Mouse (Mus musculus): ENCODE data around the gene Pld5. TPM values are rescaled to one million over a fixed set of nuclear protein-coding genes. Genes with fewer than 3 reads are reported as not detected.

Pld5 gene
- polyA plus RNA-seq, 1 experiment from 2014 or later: 0.06 TPM

DNA sequence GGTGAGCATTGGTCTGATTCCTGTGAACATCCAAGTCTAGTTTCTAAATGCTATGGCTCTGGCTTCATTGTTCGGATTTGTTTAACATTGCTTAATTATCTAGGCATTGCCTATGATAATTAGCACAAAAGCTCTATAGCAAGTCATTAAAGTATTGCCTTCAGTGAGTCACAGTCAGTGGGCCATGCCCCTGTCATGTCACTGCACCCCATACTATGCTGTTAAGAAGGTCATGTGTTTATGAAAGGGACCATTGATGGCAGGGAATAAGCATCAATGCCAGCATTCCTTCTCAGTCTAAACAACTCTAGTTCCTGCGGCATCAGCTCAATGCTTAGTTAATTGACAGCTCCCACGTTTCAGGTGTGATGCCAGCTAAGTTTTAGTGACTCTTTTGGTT, 239.1 kb downstream of the Pld5 start:
- Histone ChIP-seq H3K27me3 (ENCODE audit: control insufficient read depth, insufficient read depth, low read depth, low read length) (no peaks in the 10 kb centered on the region), H3K27ac (ENCODE audit: low read length) (no peak overlapping the region), H3K4me2 (ENCODE audit: low read depth, low read length) (no peak overlapping the region), H3K36me3 (ENCODE audit: control insufficient read depth, insufficient read depth) (no peaks in the 10 kb centered on the region), H3K9me3 (replicated peaks; ENCODE audit: control insufficient read depth, low read length) (no peaks in the 10 kb centered on the region), H3K4me1 (ENCODE audit: control insufficient read depth, low read depth, low read length) (no peaks in the 10 kb centered on the region), H3K4me3 (ENCODE audit: low read depth, low read length) (no peak overlapping the region), H3K9ac (ENCODE audit: low read depth, low read length) (no peak overlapping the region)
- WGBS (ENCODE audit: insufficient replicate concordance): 51% methylated on average over 3 of the region's 3 CpGs
- no peak for ATAC-seq (ENCODE audit: low read depth)

- ATAC-seq (ENCODE audit: low read depth): no peak
- Histone ChIP-seq H3K36me3 (ENCODE audit: control insufficient read depth, insufficient read depth) (no peaks in the 10 kb centered on the region), H3K4me3 (ENCODE audit: low read depth, low read length) (no peak overlapping the region), H3K9me3 (replicated peaks; ENCODE audit: control insufficient read depth, low read length) (no peaks in the 10 kb centered on the region), H3K9ac (ENCODE audit: low read depth, low read length) (no peak overlapping the region), H3K27me3 (ENCODE audit: control insufficient read depth, insufficient read depth, low read depth, low read length) (no peaks in the 10 kb centered on the region), H3K4me1 (ENCODE audit: control insufficient read depth, low read depth, low read length) (no peaks in the 10 kb centered on the region), H3K27ac (ENCODE audit: low read length) (no peak overlapping the region), H3K4me2 (ENCODE audit: low read depth, low read length) (no peak overlapping the region)
- 58% methylated on average over 6 of the region's 6 CpGs for WGBS (ENCODE audit: insufficient replicate concordance)
These were observed 240.4 kb downstream of the Pld5 start for GRCm38 (mm10) chr1:176034699-176035098.

DNA sequence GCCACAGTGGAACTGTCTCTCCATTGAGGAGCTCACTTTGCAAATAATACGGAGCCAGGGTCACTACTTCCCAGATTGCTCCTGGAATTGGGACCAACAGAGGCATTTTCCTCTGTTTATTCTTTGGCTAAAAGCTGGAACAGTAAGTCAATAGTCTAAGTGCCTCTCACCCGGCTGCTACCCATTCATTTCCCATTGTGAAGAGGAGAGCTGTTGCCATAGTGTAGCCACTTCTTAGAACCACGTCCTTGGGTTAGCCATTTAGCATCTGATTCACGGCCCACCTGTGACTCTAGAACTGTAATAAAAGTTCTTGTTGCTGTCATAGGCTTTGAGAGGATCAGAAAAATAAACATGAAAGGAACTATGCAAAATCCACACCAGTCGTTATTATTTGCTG, 241.4 kb downstream of the Pld5 start:
- no peak for ATAC-seq (ENCODE audit: low read depth)
- H3K4me1 ChIP-seq (ENCODE audit: control insufficient read depth, low read depth, low read length): no peaks in the 10 kb centered on the region
- H3K27ac ChIP-seq (ENCODE audit: low read length): no peak overlapping the region
- H3K9ac ChIP-seq (ENCODE audit: low read depth, low read length): no peak overlapping the region
- WGBS (ENCODE audit: insufficient replicate concordance): 57% methylated on average over 5 of the region's 5 CpGs
- H3K27me3 ChIP-seq (ENCODE audit: control insufficient read depth, insufficient read depth, low read depth, low read length): no peaks in the 10 kb centered on the region
- H3K4me3 ChIP-seq (ENCODE audit: low read depth, low read length): no peak overlapping the region
- H3K36me3 ChIP-seq (ENCODE audit: control insufficient read depth, insufficient read depth): no peaks in the 10 kb centered on the region
- H3K4me2 ChIP-seq (ENCODE audit: low read depth, low read length): no peak overlapping the region
- H3K9me3 ChIP-seq (replicated peaks; ENCODE audit: control insufficient read depth, low read length): no peaks in the 10 kb centered on the region

DNA sequence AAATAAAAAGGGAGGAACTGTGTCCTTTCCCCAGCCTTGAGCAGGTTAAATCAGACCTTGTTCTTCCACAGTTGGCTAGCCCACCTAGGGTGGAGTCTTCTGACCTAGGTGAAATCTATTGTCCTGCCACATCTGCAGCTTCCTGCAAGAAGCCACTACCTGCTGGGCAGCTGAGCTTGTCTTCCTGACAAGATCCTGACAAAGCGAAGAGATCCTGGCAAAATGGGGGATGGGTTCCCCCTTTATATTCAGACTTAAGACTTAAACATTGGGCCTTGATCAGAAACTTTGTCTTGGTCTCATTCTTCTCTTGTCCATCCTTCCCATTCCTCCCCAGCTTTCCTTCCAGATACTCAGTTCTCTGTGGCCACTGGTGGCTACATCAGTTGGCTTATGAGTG, 246.0 kb downstream of the Pld5 start:
- H3K4me1 ChIP-seq (ENCODE audit: control insufficient read depth, low read depth, low read length): no peaks in the 10 kb centered on the region
- no peak overlapping the region for H3K4me3 ChIP-seq (ENCODE audit: low read depth, low read length)
- no peak overlapping the region for H3K9ac ChIP-seq (ENCODE audit: low read depth, low read length)
- H3K4me2 ChIP-seq (ENCODE audit: low read depth, low read length): no peak overlapping the region
- no peaks in the 10 kb centered on the region for H3K27me3 ChIP-seq (ENCODE audit: control insufficient read depth, insufficient read depth, low read depth, low read length)
- ATAC-seq (ENCODE audit: low read depth): no peak
- whole genome bisulfite sequencing (ENCODE audit: insufficient replicate concordance): 73% methylated on average over 1 of the region's 1 CpGs
- H3K36me3 ChIP-seq (ENCODE audit: control insufficient read depth, insufficient read depth): no peaks in the 10 kb centered on the region
- no peaks in the 10 kb centered on the region for H3K9me3 ChIP-seq (replicated peaks; ENCODE audit: control insufficient read depth, low read length)
- H3K27ac ChIP-seq (ENCODE audit: low read length): no peak overlapping the region

GRCm38 (mm10) chr1:176028397-176028796, 246.7 kb downstream of the Pld5 start:
- no peaks in the 10 kb centered on the region for H3K27me3 ChIP-seq (ENCODE audit: control insufficient read depth, insufficient read depth, low read depth, low read length)
- H3K36me3 ChIP-seq (ENCODE audit: control insufficient read depth, insufficient read depth): no peaks in the 10 kb centered on the region
- WGBS (ENCODE audit: insufficient replicate concordance): 50% methylated on average over 3 of the region's 3 CpGs
- H3K9me3 ChIP-seq (replicated peaks; ENCODE audit: control insufficient read depth, low read length): no peaks in the 10 kb centered on the region
- no peak overlapping the region for H3K27ac ChIP-seq (ENCODE audit: low read length)
- no peak overlapping the region for H3K4me3 ChIP-seq (ENCODE audit: low read depth, low read length)
- no peak overlapping the region for H3K9ac ChIP-seq (ENCODE audit: low read depth, low read length)
- no peak for ATAC-seq (ENCODE audit: low read depth)
- H3K4me2 ChIP-seq (ENCODE audit: low read depth, low read length): no peak overlapping the region
- no peaks in the 10 kb centered on the region for H3K4me1 ChIP-seq (ENCODE audit: control insufficient read depth, low read depth, low read length)

DNA sequence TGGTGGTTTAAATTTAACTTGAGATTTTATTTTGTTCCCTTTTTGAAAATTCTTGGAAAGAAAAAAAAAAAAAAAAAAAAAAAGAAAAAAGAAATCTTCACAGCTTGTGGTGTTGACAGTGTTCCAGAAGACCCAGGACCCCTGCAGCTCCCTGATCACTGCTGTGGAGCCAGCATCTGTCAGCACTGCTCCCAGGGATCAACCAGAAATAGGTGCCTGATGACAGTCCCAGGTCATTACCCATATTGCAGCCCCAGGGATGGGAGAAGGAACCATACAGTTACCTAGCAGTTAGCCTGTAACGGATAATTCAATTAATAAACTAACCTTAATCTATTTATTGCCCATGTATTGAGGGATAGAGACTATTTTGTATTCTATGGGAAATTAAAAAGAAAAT, 250.6 kb downstream of the Pld5 start:
- no peak overlapping the region for H3K4me3 ChIP-seq (ENCODE audit: low read depth, low read length)
- H3K36me3 ChIP-seq (ENCODE audit: control insufficient read depth, insufficient read depth): no peaks in the 10 kb centered on the region
- H3K4me2 ChIP-seq (ENCODE audit: low read depth, low read length): no peak overlapping the region
- H3K27ac ChIP-seq (ENCODE audit: low read length): no peak overlapping the region
- no peak for ATAC-seq (ENCODE audit: low read depth)
- WGBS (ENCODE audit: insufficient replicate concordance): 61% methylated on average over 1 of the region's 1 CpGs
- H3K4me1 ChIP-seq (ENCODE audit: control insufficient read depth, low read depth, low read length): no peaks in the 10 kb centered on the region
- H3K9ac ChIP-seq (ENCODE audit: low read depth, low read length): no peak overlapping the region
- no peaks in the 10 kb centered on the region for H3K9me3 ChIP-seq (replicated peaks; ENCODE audit: control insufficient read depth, low read length)
- H3K27me3 ChIP-seq (ENCODE audit: control insufficient read depth, insufficient read depth, low read depth, low read length): no peaks in the 10 kb centered on the region

DNA sequence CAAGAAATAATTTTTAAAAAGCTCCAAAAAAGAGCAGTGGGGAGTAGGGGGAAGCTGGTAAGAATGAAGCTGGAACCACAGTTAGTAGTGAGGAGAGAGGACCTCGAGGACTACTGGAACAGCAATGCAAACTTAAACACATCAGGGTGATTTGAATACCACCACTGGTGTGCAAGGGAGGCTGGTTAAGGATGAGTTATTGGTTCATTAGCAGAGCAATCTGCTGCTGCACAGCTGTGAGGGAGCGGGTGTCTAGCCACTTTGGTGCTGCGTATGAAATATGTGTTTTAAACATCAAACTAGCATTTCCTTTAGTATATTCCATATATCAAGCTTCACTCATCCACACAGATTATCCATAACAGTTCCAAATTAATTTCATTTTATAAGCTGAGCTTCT, 256.6 kb downstream of the Pld5 start:
- H3K4me3 ChIP-seq (ENCODE audit: low read depth, low read length): no peak overlapping the region
- no peaks in the 10 kb centered on the region for H3K36me3 ChIP-seq (ENCODE audit: control insufficient read depth, insufficient read depth)
- no peak overlapping the region for H3K9ac ChIP-seq (ENCODE audit: low read depth, low read length)
- no peak overlapping the region for H3K4me2 ChIP-seq (ENCODE audit: low read depth, low read length)
- H3K27ac ChIP-seq (ENCODE audit: low read length): no peak overlapping the region
- H3K9me3 ChIP-seq (replicated peaks; ENCODE audit: control insufficient read depth, low read length): no peaks in the 10 kb centered on the region
- no peak for ATAC-seq (ENCODE audit: low read depth)
- H3K27me3 ChIP-seq (ENCODE audit: control insufficient read depth, insufficient read depth, low read depth, low read length): no peaks in the 10 kb centered on the region
- H3K4me1 ChIP-seq (ENCODE audit: control insufficient read depth, low read depth, low read length): no peaks in the 10 kb centered on the region
- WGBS (ENCODE audit: insufficient replicate concordance): 75% methylated on average over 3 of the region's 3 CpGs

- Histone ChIP-seq H3K4me3 (ENCODE audit: low read depth, low read length) (no peak overlapping the region), H3K27me3 (ENCODE audit: control insufficient read depth, insufficient read depth, low read depth, low read length) (no peaks in the 10 kb centered on the region), H3K9me3 (replicated peaks; ENCODE audit: control insufficient read depth, low read length) (no peaks in the 10 kb centered on the region), H3K4me1 (ENCODE audit: control insufficient read depth, low read depth, low read length) (no peaks in the 10 kb centered on the region), H3K4me2 (ENCODE audit: low read depth, low read length) (no peak overlapping the region), H3K27ac (ENCODE audit: low read length) (no peak overlapping the region), H3K9ac (ENCODE audit: low read depth, low read length) (no peak overlapping the region), H3K36me3 (ENCODE audit: control insufficient read depth, insufficient read depth) (no peaks in the 10 kb centered on the region)
- WGBS (ENCODE audit: insufficient replicate concordance): 41% methylated on average over 3 of the region's 3 CpGs
- ATAC-seq (ENCODE audit: low read depth): no peak
These were observed 259.0 kb downstream of the Pld5 start for GRCm38 (mm10) chr1:176016076-176016475.

DNA sequence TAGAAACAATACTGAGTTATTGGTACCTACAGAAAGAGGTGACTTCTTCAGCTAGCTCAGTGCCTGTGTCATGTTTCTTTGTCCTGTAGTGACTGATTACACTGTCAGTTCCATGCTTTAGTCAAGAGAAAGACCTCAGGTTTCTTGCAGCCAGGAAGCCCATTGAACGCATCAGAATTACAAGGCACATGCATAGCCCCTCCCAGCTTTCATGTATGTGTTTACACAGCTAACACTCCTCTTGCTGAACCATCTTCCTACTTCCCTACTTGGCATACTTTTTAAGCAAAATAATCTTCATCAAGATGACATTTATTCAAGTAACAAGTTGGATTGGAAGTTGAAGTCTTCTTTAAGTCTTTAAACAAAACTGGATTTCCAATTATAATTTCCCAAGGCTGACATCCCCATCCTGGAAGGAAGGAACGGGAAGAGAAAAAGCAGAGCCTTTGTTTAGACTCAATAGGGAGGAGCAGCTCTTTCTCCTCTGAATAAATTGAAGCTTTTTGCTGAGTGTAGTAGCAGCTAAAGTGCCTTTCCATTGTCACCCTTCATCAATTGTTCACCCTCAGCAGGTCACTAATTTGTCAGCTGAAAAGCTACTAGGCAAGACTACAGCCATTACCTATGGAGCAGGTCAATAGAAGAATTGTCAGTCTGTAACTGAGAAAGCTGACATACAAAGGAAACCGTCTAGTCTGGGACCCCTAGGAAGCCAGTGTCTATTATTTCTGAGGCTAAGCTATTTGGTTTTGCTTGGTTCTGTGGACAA, 261.4 kb downstream of the Pld5 start:
- no peaks in the 10 kb centered on the region for H3K9me3 ChIP-seq (replicated peaks; ENCODE audit: control insufficient read depth, low read length)
- no peak overlapping the region for H3K27ac ChIP-seq (ENCODE audit: low read length)
- H3K4me1 ChIP-seq (ENCODE audit: control insufficient read depth, low read depth, low read length): no peaks in the 10 kb centered on the region
- no peak overlapping the region for H3K4me2 ChIP-seq (ENCODE audit: low read depth, low read length)
- H3K36me3 ChIP-seq (ENCODE audit: control insufficient read depth, insufficient read depth): no peaks in the 10 kb centered on the region
- no peak overlapping the region for H3K9ac ChIP-seq (ENCODE audit: low read depth, low read length)
- no peak overlapping the region for H3K4me3 ChIP-seq (ENCODE audit: low read depth, low read length)
- WGBS (ENCODE audit: insufficient replicate concordance): 42% methylated on average over 3 of the region's 3 CpGs
- no peaks in the 10 kb centered on the region for H3K27me3 ChIP-seq (ENCODE audit: control insufficient read depth, insufficient read depth, low read depth, low read length)
- ATAC-seq (ENCODE audit: low read depth): no peak

Data from liver, embryonic 16.5 days (tissue).